Mouse (Mus musculus) Muller cell, postnatal 12 days (primary cell): ENCODE results near the gene Rps11.
"Not testable (repeated sequence)": the region's sequence is repeated elsewhere in the genome, so short reads cannot be mapped to it uniquely, and the experiment has no call there.

Experiments used
- DNase-seq: peaks from one replicate; pipeline ENCODE4 v3.0.0-alpha.2; 2015; ENCODE audit errors: inconsistent ontology term

The Rps11 gene

GRCm38 (mm10) chr7:45124224-45125143 is at the start of gene Rps11:
Rps11 (minus strand) TSS chr7:45124439.
- DNase-seq, result peak; percentile 99

GRCm38 (mm10) chr7:45173772-45174171 is 49.5 kb upstream of the Rps11 start:
- not testable (repeated sequence) for DNase-seq

GRCm38 (mm10) chr7:45172974-45173373 is 48.7 kb upstream of the Rps11 start:
- DNase-seq, result no peak

GRCm38 (mm10) chr7:45169495-45169894 is 45.3 kb upstream of the Rps11 start:
- DNase-seq, result no peak

GRCm38 (mm10) chr7:45168656-45169055 is 44.4 kb upstream of the Rps11 start:
- DNase-seq, result no peak

- no peak for DNase-seq
Observed at GRCm38 (mm10) chr7:45167761-45168445, 43.7 kb upstream of the Rps11 start.

- no peak for DNase-seq
Observed at GRCm38 (mm10) chr7:45166950-45167401, 42.7 kb upstream of the Rps11 start.

- no peak for DNase-seq
Observed at GRCm38 (mm10) chr7:45165701-45166100, 41.5 kb upstream of the Rps11 start.

- DNase-seq, result no peak
Observed at GRCm38 (mm10) chr7:45164833-45165232, 40.6 kb upstream of the Rps11 start.

GRCm38 (mm10) chr7:45163735-45164490 is 39.7 kb upstream of the Rps11 start, which contains the start of gene Slc17a7:
Slc17a7 (plus strand) TSS chr7:45163949.
- peak; percentile 46 for DNase-seq

GRCm38 (mm10) chr7:45162996-45163615 is 38.9 kb upstream of the Rps11 start:
- DNase-seq, result no peak

GRCm38 (mm10) chr7:45162551-45162950 is 38.3 kb upstream of the Rps11 start:
- no peak for DNase-seq

- DNase-seq, result peak; percentile 90
Observed at GRCm38 (mm10) chr7:45161612-45162473, 37.6 kb upstream of the Rps11 start.

GRCm38 (mm10) chr7:45160866-45161265 is 36.6 kb upstream of the Rps11 start:
- DNase-seq, result no peak

GRCm38 (mm10) chr7:45160316-45160800 is 36.1 kb upstream of the Rps11 start:
- no peak for DNase-seq

GRCm38 (mm10) chr7:45158991-45159390 is 34.8 kb upstream of the Rps11 start:
- no peak for DNase-seq

GRCm38 (mm10) chr7:45157459-45157858 is 33.2 kb upstream of the Rps11 start:
- DNase-seq, result no peak

GRCm38 (mm10) chr7:45156206-45156605 is 32.0 kb upstream of the Rps11 start:
- DNase-seq, result no peak

GRCm38 (mm10) chr7:45155590-45155989 is 31.4 kb upstream of the Rps11 start:
- DNase-seq, result no peak

- peak; percentile 50 for DNase-seq
Observed at GRCm38 (mm10) chr7:45154993-45155514, 30.8 kb upstream of the Rps11 start.
